Mouse (Mus musculus) myocyte (in vitro differentiated cells): ENCODE measurements around the gene Derl3. TPM values are rescaled to one million over a fixed set of nuclear protein-coding genes. Genes with fewer than 3 reads are reported as not detected.
A peak's percentile ranks its signal among the peaks of the same experiment; 100 is the strongest.

Experiments
- H3K27me3 ChIP-seq: one replicate; pipeline ENCODE4 v1.6.1; 2011; ENCODE audit not compliant: control insufficient read depth, insufficient read depth, insufficient read length
- H3K36me3 ChIP-seq: one replicate; pipeline ENCODE4 v1.6.1; 2011; ENCODE audit not compliant: control insufficient read depth, insufficient read depth
- H3K4me2 ChIP-seq: one replicate; pipeline ENCODE4 v1.6.1; 2011; ENCODE audit warnings: low read depth, control low read depth
- H3K4me3 ChIP-seq: one replicate; pipeline ENCODE4 v1.5.1; 2011; ENCODE audit warnings: mild to moderate bottlenecking, control low read depth, moderate library complexity
- H3K79me2 ChIP-seq: one replicate; pipeline ENCODE4 v1.6.1; 2011; ENCODE audit not compliant: control insufficient read depth, insufficient read depth
- H3ac ChIP-seq: one replicate; pipeline ENCODE4 v1.6.1; 2011; ENCODE audit not compliant: control insufficient read depth, insufficient read length
- CEBPB ChIP-seq: IDR thresholded peaks from 2 replicates; pipeline ENCODE4 v1.6.1; 2011; ENCODE audit warnings: mild to moderate bottlenecking, moderate library complexity; ENCODE audit not compliant: poor library complexity, insufficient read depth, severe bottlenecking
- E2F4 ChIP-seq: IDR thresholded peaks from one replicate; pipeline ENCODE4 v1.6.1; 2011; ENCODE audit warnings: mild to moderate bottlenecking, control low read depth, moderate library complexity; ENCODE audit not compliant: insufficient read depth
- MAX ChIP-seq: IDR thresholded peaks from one replicate; pipeline ENCODE4 v1.6.1; 2011; ENCODE audit warnings: low read depth, mild to moderate bottlenecking, control low read depth
- MYOD1 ChIP-seq, 3 experiments: IDR thresholded peaks; one replicate each; pipeline ENCODE4 v1.6.1; 2011; ENCODE audit warnings: control low read depth in 2 of 3, low read depth in 2 of 3, mild to moderate bottlenecking in 2 of 3, moderate library complexity in 1 of 3; ENCODE audit not compliant: insufficient read length in 2 of 3, control insufficient read depth in 1 of 3
- MYOG ChIP-seq, 3 experiments: IDR thresholded peaks; one replicate each; pipeline ENCODE4 v1.6.1; 2011; ENCODE audit warnings: control low read depth in 2 of 3, low read depth in 2 of 3, mild to moderate bottlenecking in 2 of 3; ENCODE audit not compliant: insufficient read length in 2 of 3, control insufficient read depth in 1 of 3, insufficient read depth in 1 of 3
- POLR2A ChIP-seq: IDR thresholded peaks from one replicate; pipeline ENCODE4 v1.6.1; 2011; ENCODE audit warnings: low read depth, mild to moderate bottlenecking, control low read depth, moderate library complexity; ENCODE audit not compliant: insufficient read length
- POLR2AphosphoS2 ChIP-seq: IDR thresholded peaks from one replicate; pipeline ENCODE4 v1.6.1; 2011; ENCODE audit warnings: low read depth, control low read depth; ENCODE audit not compliant: insufficient read length
- REST ChIP-seq: IDR thresholded peaks from one replicate; pipeline ENCODE4 v1.6.1; 2011; ENCODE audit warnings: mild to moderate bottlenecking, control low read depth, moderate library complexity; ENCODE audit not compliant: insufficient read depth, insufficient read length
- SRF ChIP-seq: IDR thresholded peaks from one replicate; pipeline ENCODE4 v1.6.1; 2011; ENCODE audit warnings: low read depth; ENCODE audit not compliant: control insufficient read depth, insufficient read length
- TCF12 ChIP-seq: IDR thresholded peaks from one replicate; pipeline ENCODE4 v1.6.1; 2011; ENCODE audit warnings: mild to moderate bottlenecking, control low read depth; ENCODE audit not compliant: poor library complexity, insufficient read depth, severe bottlenecking
- TCF3 ChIP-seq: IDR thresholded peaks from one replicate; pipeline ENCODE4 v1.6.1; 2011; ENCODE audit warnings: low read depth, control low read depth; ENCODE audit not compliant: insufficient read length
- USF1 ChIP-seq: IDR thresholded peaks from one replicate; pipeline ENCODE4 v1.6.1; 2011; ENCODE audit warnings: low read depth, mild to moderate bottlenecking, control low read depth, moderate library complexity
- polyA plus RNA-seq: library from polyadenylated mRNA; unstranded; fragments of >200 nt; fragmentation: generic; extraction: Trizol; gene quantifications from one replicate; pipeline ENCODE4 v1.2.1, GENCODE M21; 2012; ENCODE audit warnings: missing spikeins

The Derl3 gene
- polyA plus RNA-seq, 1 experiment, result 0.58 TPM

GRCm38 (mm10) chr10:75934991-75935390 lies 41.8 kb downstream of the Derl3 start:
- Histone ChIP-seq H3K4me2 (peak overlapping the region; percentile 74), H3K79me2 (peaks cover 19% of the 10 kb centered on the region), H3K27me3 (no peaks in the 10 kb centered on the region), H3K4me3 (peak overlapping the region; percentile 33), H3ac (no peak overlapping the region), H3K36me3 (no peaks in the 10 kb centered on the region)
- TF ChIP-seq USF1, result no peak
- no peak for TF ChIP-seq MAX
- TF ChIP-seq MYOG (IDR thresholded peaks at IDR 0.05; ENCODE audit: control insufficient read depth in 1 of 3, insufficient read depth in 1 of 3, insufficient read length in 2 of 3, low read depth in 2 of 3), result no peak
- no peak for TF ChIP-seq POLR2AphosphoS2
- no peak for TF ChIP-seq POLR2A
- no peak for TF ChIP-seq MYOD1 (IDR thresholded peaks at IDR 0.05; ENCODE audit: control insufficient read depth in 1 of 3, insufficient read length in 2 of 3, low read depth in 2 of 3)

- H3ac ChIP-seq, result peak within 1 kb of the TSS; percentile 26
- peak; percentile 74 for TF ChIP-seq POLR2A
- TF ChIP-seq MYOG (IDR thresholded peaks at IDR 0.05; ENCODE audit: control insufficient read depth in 1 of 3, insufficient read depth in 1 of 3, insufficient read length in 2 of 3, low read depth in 2 of 3), result peak in 2 of 3 experiments; percentile 49 to 72
- TF ChIP-seq MYOD1 (IDR thresholded peaks at IDR 0.05; ENCODE audit: control insufficient read depth in 1 of 3, insufficient read length in 2 of 3, low read depth in 2 of 3), result peak in 1 of 3 experiments; percentile 53
- no peak for TF ChIP-seq REST
- TF ChIP-seq POLR2AphosphoS2, result peak; percentile 82
- H3K4me2 ChIP-seq, result peak within 1 kb of the TSS; percentile 74
- H3K36me3 ChIP-seq, result no peaks in the 10 kb centered on the region
- H3K27me3 ChIP-seq, result no peaks in the 10 kb centered on the region
- peaks cover 12% of the 10 kb centered on the region for H3K79me2 ChIP-seq
- peak within 1 kb of the TSS; percentile 33 for H3K4me3 ChIP-seq
Observed at GRCm38 (mm10) chr10:75935680-75936541, 42.7 kb downstream of the Derl3 start, which contains the start of gene Mmp11. Gene Mmp11, minus strand, starts transcription at chr10:75936496.

GRCm38 (mm10) chr10:75936909-75937667 lies 43.9 kb downstream of the Derl3 start:
- Histone ChIP-seq H3K79me2 (peaks cover under 1% of the 10 kb centered on the region), H3ac (no peak overlapping the region), H3K36me3 (no peaks in the 10 kb centered on the region), H3K4me3 (peak overlapping the region; percentile 33), H3K4me2 (peak overlapping the region; percentile 74), H3K27me3 (no peaks in the 10 kb centered on the region)
- TF ChIP-seq E2F4, result no peak
- TF ChIP-seq TCF12, result no peak
- TF ChIP-seq POLR2A, result peak; percentile 44
- TF ChIP-seq POLR2AphosphoS2, result peak; percentile 70
- TF ChIP-seq MYOD1 (IDR thresholded peaks at IDR 0.05; ENCODE audit: control insufficient read depth in 1 of 3, insufficient read length in 2 of 3, low read depth in 2 of 3), result no peak
- no peak for TF ChIP-seq MYOG (IDR thresholded peaks at IDR 0.05; ENCODE audit: control insufficient read depth in 1 of 3, insufficient read depth in 1 of 3, insufficient read length in 2 of 3, low read depth in 2 of 3)
- no peak for TF ChIP-seq TCF3

- Histone ChIP-seq H3K36me3 (no peaks in the 10 kb centered on the region), H3K27me3 (no peaks in the 10 kb centered on the region), H3K4me3 (peak overlapping the region; percentile 33), H3ac (no peak overlapping the region), H3K79me2 (no peaks in the 10 kb centered on the region), H3K4me2 (peak overlapping the region; percentile 74)
- TF ChIP-seq MYOG (IDR thresholded peaks at IDR 0.05; ENCODE audit: control insufficient read depth in 1 of 3, insufficient read depth in 1 of 3, insufficient read length in 2 of 3, low read depth in 2 of 3) (no peak), SRF (no peak), POLR2A (peak; percentile 60), TCF12 (peak; percentile 2), CEBPB (peak; percentile 95), POLR2AphosphoS2 (peak; percentile 76), REST (no peak), TCF3 (no peak)
Observed at GRCm38 (mm10) chr10:75937851-75938643, 44.8 kb downstream of the Derl3 start.
